Mouse (Mus musculus): ENCODE data around the gene Clca3a2. TPM values are rescaled to one million over a fixed set of nuclear protein-coding genes. Genes with fewer than 3 reads are reported as not detected.
"Not testable (repeated sequence)": the region's sequence is repeated elsewhere in the genome, so short reads cannot be mapped to it uniquely, and the experiment has no call there.

Gene Clca3a2
- polyA plus RNA-seq, 1 experiment from 2014 or later: not detected

DNA sequence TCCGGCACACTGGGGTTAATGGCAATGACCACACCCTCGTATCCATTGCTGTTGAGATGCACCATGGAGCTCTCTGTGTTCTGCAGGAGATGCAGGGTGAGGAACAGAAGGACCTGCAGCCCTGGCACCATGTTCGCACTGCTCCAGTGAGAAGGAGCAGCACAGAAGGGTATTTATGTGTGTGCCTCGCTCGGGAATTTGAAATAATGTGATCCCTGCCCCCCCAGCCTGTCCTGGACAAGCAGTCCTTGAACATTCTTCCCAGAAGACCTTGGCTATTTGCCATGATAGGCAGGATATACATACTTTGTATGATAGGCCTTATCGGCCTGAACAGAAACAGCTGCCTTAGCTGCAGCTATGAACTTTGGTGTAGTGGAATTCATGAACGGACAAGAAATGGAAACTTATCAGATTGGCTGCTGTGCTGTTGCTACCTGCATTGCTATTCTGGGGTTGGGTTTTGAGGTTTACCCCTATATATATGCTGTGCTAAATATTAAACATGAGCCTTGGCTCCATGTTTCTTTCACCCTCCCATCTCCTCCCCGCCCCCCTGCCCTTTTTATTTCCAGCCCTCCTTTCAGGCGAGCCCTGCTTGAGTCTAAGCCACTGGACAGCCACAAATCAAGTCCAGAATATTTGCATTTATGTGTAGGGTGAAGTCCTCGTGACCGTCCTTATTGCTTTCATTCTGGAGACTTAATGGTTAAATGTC lies 58.5 kb downstream of the Clca3a2 start, which contains the start of gene Clca3a1:
TSS of gene Clca3a1 (minus strand) at position 386 of the 718 bp plus-strand sequence.
- H3K4me1 ChIP-seq (ENCODE audit: control insufficient read depth, insufficient read depth, low read length): no peaks in the 10 kb centered on the region
- H3K27ac ChIP-seq (replicated peaks; ENCODE audit: low read depth, low read length): no peak within 1 kb of the TSS
- H3K4me2 ChIP-seq (ENCODE audit: low read depth, low read length): no peak within 1 kb of the TSS
- 76% methylated on average over 9 of the region's 11 CpGs for WGBS
- no peaks in the 10 kb centered on the region for H3K27me3 ChIP-seq (ENCODE audit: control insufficient read depth, insufficient read depth, low read length)
- ATAC-seq (replicated peaks; ENCODE audit: insufficient number of reproducible peaks, low FRiP score, low TSS enrichment, low read depth) (no peak), DNase-seq (ENCODE audit: low spot score) (no peak)
- H3K4me3 ChIP-seq (ENCODE audit: low read depth, low read length): no peak within 1 kb of the TSS
- H3K9ac ChIP-seq (replicated peaks; ENCODE audit: low read length): no peak within 1 kb of the TSS
- H3K36me3 ChIP-seq (replicated peaks; ENCODE audit: control insufficient read depth, insufficient read depth, low read depth, low read length): no peaks in the 10 kb centered on the region
- no peaks in the 10 kb centered on the region for H3K9me3 ChIP-seq (replicated peaks; ENCODE audit: control insufficient read depth, low read length)

DNA sequence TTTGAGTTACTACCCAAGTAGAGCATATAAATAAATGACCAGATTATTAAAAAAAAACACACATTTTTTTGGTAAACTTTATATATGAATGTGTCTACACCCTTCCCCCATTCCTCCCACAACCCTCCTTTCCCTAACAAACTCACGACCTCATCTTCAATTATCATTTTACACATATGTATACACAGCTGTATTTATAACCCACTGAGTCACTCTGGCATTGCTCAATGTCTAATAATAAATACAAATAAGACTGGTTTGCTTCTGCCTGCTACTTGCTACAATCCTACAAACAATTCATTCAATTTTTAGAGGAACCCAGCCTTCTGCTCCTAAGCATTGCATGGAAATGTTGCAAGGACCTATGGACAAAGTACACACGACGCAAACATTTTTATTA lies 59.6 kb downstream of the Clca3a2 start:
- WGBS: 76% methylated on average over 3 of the region's 3 CpGs
- H3K9me3 ChIP-seq (replicated peaks; ENCODE audit: control insufficient read depth, low read length): no peaks in the 10 kb centered on the region
- H3K36me3 ChIP-seq (replicated peaks; ENCODE audit: control insufficient read depth, insufficient read depth, low read depth, low read length): no peaks in the 10 kb centered on the region
- no peak for ATAC-seq (replicated peaks; ENCODE audit: insufficient number of reproducible peaks, low FRiP score, low TSS enrichment, low read depth)
- H3K4me3 ChIP-seq (ENCODE audit: low read depth, low read length): no peak overlapping the region
- no peak for DNase-seq (ENCODE audit: low spot score)
- H3K27me3 ChIP-seq (ENCODE audit: control insufficient read depth, insufficient read depth, low read length): no peaks in the 10 kb centered on the region
- H3K9ac ChIP-seq (replicated peaks; ENCODE audit: low read length): no peak overlapping the region
- no peak overlapping the region for H3K4me2 ChIP-seq (ENCODE audit: low read depth, low read length)
- no peak overlapping the region for H3K27ac ChIP-seq (replicated peaks; ENCODE audit: low read depth, low read length)
- no peaks in the 10 kb centered on the region for H3K4me1 ChIP-seq (ENCODE audit: control insufficient read depth, insufficient read depth, low read length)

- WGBS: 76% methylated on average over 8 of the region's 8 CpGs
- not testable (repeated sequence) for ATAC-seq (replicated peaks; ENCODE audit: insufficient number of reproducible peaks, low FRiP score, low TSS enrichment, low read depth)
Measured at GRCm38 (mm10) chr3:144756103-144756502, 63.2 kb downstream of the Clca3a2 start.

DNA sequence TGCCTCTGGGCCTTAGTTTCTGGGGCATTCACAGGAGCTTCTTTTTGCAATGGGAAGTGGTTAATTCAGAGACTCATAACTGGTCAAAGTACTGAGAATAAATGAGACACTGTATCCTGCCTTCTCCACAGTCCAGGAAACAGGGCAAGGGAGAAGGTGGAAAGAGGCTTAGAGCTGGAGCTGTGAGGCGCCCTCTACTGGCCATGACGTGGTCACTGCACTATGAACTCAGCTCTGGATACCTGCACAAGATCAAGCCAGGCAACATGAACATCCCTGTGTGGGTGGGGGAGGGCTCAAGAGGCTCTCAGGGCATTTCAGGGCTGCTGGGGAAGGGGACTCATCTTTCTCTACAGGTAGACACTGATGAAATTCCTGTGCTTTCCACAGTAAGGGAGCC lies 66.2 kb downstream of the Clca3a2 start:
- ATAC-seq (replicated peaks; ENCODE audit: insufficient number of reproducible peaks, low FRiP score, low TSS enrichment, low read depth): no peak
- Histone ChIP-seq H3K4me2 (ENCODE audit: low read depth, low read length) (no peak overlapping the region), H3K4me1 (ENCODE audit: control insufficient read depth, insufficient read depth, low read length) (no peaks in the 10 kb centered on the region), H3K9ac (replicated peaks; ENCODE audit: low read length) (no peak overlapping the region), H3K27ac (replicated peaks; ENCODE audit: low read depth, low read length) (no peak overlapping the region), H3K9me3 (replicated peaks; ENCODE audit: control insufficient read depth, low read length) (no peaks in the 10 kb centered on the region), H3K36me3 (replicated peaks; ENCODE audit: control insufficient read depth, insufficient read depth, low read depth, low read length) (no peaks in the 10 kb centered on the region), H3K27me3 (ENCODE audit: control insufficient read depth, insufficient read depth, low read length) (no peaks in the 10 kb centered on the region), H3K4me3 (ENCODE audit: low read depth, low read length) (no peak overlapping the region)
- 6% methylated on average over 2 of the region's 2 CpGs for WGBS
- DNase-seq (ENCODE audit: low spot score): peak; percentile 10

More at GRCm38 (mm10) chr3:144756103-144756502, 63.2 kb downstream of the Clca3a2 start:
- H3K27me3 ChIP-seq (ENCODE audit: control insufficient read depth, insufficient read depth, low read length); H3K27ac ChIP-seq (replicated peaks; ENCODE audit: low read depth, low read length); H3K4me2 ChIP-seq (ENCODE audit: low read depth, low read length); H3K4me3 ChIP-seq (ENCODE audit: low read depth, low read length); H3K9ac ChIP-seq (replicated peaks; ENCODE audit: low read length); H3K9me3 ChIP-seq (replicated peaks; ENCODE audit: control insufficient read depth, low read length); H3K36me3 ChIP-seq (replicated peaks; ENCODE audit: control insufficient read depth, insufficient read depth, low read depth, low read length); DNase-seq (ENCODE audit: low spot score); H3K4me1 ChIP-seq (ENCODE audit: control insufficient read depth, insufficient read depth, low read length): not testable (repeated sequence)

GRCm38 (mm10) chr3:144749062-144749963 lies 70.0 kb downstream of the Clca3a2 start:
- ATAC-seq (replicated peaks; ENCODE audit: insufficient number of reproducible peaks, low FRiP score, low TSS enrichment, low read depth); H3K36me3 ChIP-seq (replicated peaks; ENCODE audit: control insufficient read depth, insufficient read depth, low read depth, low read length); H3K27ac ChIP-seq (replicated peaks; ENCODE audit: low read depth, low read length); H3K9me3 ChIP-seq (replicated peaks; ENCODE audit: control insufficient read depth, low read length); H3K4me3 ChIP-seq (ENCODE audit: low read depth, low read length); H3K4me1 ChIP-seq (ENCODE audit: control insufficient read depth, insufficient read depth, low read length); DNase-seq (ENCODE audit: low spot score); H3K27me3 ChIP-seq (ENCODE audit: control insufficient read depth, insufficient read depth, low read length); H3K9ac ChIP-seq (replicated peaks; ENCODE audit: low read length); H3K4me2 ChIP-seq (ENCODE audit: low read depth, low read length): not testable (repeated sequence)
- 66% methylated on average over 18 of the region's 21 CpGs for WGBS

DNA sequence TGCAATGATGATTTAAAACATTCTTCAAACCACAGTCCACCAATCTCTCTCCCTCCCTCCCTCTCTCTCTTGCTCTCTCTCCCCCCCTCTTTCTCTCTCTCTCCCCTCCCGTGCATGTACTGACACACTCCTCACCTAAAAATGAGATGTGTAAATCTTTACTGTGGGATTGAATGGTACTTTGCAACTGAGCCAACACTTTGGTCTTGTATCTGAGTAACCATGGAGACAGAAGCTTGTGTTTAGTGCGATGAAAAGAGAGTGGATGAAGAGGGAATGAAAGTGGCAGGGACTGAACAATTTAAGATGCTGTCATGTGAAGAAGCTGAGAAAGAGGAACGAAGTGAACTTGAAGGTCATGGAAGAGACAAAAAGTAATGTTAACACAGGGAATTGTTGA lies 71.6 kb downstream of the Clca3a2 start:
- not testable (repeated sequence) for H3K4me2 ChIP-seq (ENCODE audit: low read depth, low read length); H3K27me3 ChIP-seq (ENCODE audit: control insufficient read depth, insufficient read depth, low read length); ATAC-seq (replicated peaks; ENCODE audit: insufficient number of reproducible peaks, low FRiP score, low TSS enrichment, low read depth); H3K4me3 ChIP-seq (ENCODE audit: low read depth, low read length); H3K4me1 ChIP-seq (ENCODE audit: control insufficient read depth, insufficient read depth, low read length); H3K9ac ChIP-seq (replicated peaks; ENCODE audit: low read length); H3K9me3 ChIP-seq (replicated peaks; ENCODE audit: control insufficient read depth, low read length); DNase-seq (ENCODE audit: low spot score); H3K36me3 ChIP-seq (replicated peaks; ENCODE audit: control insufficient read depth, insufficient read depth, low read depth, low read length); H3K27ac ChIP-seq (replicated peaks; ENCODE audit: low read depth, low read length)
- 66% methylated on average over 3 of the region's 3 CpGs for WGBS
